Mouse (Mus musculus) T-helper 17 cell (primary cell): ENCODE measurements around the gene Gm20388.

Source experiments
- in situ Hi-C, 2 experiments: fragments of 300-600 bp; cut with MboI, MseI; formaldehyde crosslinking; loops; 1 replicate in 1 of 2; 2 replicates in 1 of 2; pipeline ENCODE4 v1.15.1; 2025; ENCODE audit warnings: high pct_unique_total_duplicates in 2 of 2

Gene Gm20388

DNA sequence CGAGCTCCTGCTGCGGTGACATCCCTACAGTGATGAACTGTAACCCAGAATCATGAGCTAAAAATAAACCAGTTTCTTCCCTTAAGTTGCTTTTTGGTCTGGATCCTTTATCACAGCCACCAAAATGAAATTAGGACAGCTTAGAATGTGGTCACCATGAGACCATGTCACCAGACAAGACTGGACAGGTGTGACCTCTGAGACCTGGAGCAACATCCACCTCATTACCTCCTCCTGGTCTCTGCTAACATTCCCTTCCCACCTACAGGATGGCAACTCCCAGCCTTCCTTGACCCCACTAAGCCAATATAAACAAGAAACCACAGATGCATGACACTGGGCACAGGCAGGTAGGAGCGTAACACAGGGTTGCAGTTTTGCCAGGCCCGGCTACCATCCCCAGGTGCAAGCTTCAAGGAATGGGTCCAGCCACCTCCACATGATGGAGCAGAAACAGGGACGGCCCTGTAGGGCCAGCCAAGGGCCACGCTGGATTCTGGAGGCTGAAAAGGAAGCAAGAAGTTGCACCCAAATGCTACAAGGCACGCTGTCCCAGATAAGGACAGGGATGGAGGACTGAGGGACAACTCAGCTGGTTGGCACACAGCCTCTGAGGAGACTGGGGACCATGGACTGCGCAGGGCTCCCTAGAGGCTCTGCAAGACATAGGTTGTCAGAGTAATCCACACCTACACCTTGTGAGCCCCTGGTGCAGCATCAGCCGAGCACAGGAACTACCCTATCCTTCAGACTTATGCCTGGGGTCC is 2627.9 kb downstream of the Gm20388 start:
- in situ Hi-C loops: no loop called here

DNA sequence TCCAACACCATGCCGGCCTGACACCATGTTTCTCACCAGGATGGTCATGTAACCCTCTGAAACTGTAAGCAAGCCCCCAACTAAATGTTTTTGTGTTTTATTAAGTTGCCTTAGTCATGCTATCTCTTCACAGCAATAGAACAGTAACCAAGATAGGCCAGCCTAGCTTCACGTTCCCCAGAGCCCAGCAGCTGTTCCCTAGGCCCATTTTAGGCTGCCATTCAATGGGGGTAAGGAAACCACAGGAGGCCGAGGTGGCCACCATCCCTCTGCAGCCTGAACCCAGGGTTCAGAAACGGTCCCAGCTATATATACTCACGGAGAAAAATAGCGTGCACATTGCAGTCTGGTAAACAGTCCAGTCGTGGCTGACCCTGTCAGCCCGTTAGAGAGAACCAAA is 2633.5 kb downstream of the Gm20388 start:
- in situ Hi-C loops: no loop called here

DNA sequence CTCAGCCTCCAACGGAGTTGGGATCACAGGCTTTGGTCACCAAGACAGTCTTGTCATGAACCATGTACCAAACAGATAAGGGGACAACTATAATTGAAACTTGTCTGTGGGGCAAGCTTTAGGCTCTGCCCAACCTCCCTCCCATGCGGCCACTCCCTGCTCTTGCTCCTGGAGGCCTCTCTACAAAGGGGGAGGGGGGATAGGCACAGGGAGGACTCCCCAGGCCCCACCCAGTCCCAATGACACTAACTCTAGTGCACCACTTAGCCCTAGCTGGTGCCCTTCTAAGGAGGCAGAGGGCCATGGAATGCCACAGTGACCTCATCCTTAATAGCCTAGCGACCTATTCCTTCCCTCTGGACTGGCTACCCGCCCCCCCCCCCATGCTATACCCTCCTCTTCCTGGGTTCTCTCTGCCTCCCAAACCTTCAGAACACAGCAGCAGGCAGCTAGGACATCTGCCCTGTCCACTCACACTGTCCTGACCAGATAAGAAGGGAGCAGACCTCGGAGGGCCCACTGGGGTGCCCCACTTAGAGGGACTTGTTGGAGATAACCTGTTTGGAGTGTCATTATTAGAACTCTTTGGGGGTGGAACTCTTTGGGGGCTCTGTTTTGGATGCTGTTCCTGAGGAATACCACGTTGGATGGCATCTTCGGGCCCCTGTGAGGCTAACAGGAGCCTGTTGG is 2635.6 kb downstream of the Gm20388 start:
- in situ Hi-C loops: no loop called here

DNA sequence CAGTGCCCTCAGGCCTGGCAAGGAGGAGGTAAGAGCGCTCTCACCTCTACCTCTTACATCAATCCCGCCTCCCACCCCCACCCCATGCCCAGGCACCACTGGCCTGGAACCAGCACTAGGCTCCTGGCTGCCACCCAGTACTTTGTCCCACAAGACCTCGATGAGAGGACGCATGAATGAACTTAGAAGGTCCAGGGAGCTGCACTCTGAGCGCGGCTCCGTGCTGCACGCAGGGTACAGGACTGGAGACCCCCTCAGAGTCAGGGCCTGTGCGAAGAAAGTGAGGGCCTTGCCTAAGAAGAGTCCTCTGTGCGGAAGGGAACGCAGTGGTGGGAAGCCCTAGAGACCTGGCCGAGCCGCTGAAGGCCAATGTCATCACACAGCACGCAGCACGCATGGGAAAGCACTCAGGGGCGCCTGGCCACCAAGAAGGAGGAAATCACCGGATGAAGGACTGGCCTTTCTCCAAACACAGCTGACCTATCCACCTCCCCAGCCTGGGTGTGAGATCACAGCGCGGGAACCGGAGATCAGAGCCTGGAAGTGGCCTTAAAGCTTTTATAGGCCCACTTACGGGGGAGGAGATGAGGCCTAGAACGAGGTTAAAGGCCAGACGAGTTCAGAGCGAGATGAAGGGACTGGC is 2636.3 kb downstream of the Gm20388 start:
- in situ Hi-C loops: no loop called here

DNA sequence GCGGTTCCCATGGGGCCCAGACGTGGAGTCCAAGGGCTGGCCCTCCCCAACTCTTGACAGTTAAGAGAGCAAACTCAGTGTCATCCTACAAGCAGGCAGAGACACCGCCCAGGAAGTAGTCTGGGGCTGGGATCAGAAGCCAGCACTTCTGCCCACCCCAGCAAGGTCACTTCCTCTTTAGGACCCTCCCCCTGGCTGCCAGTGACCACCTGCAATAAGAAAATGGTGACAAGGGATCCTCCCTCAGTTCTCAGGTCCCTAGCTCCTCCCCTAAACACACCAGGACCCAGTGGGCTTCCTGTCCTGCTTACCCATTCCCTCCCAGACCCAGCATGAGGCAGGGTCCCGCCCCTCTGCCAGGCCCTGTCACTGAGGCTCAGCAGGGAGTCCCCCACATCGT is 2637.2 kb downstream of the Gm20388 start:
- in situ Hi-C loops: no loop called here

DNA sequence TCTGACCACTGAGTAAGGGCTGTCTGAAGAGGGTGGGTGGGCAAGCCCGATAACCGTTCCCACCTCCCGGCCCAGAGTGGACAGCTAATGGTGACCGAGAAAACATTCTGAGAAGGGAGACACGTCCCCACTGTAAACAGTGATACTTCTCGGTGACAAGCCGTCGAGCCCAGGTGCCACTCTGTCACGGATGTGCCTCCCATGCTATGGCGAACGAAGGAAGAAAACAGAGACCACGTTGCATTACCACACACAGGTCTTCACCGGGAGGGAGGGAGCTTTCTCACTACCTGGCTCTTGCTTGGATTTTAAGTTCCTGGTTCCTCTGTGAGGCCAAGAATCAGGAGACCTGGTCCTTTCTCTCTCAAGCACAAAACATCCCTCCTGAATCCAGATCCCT is 2637.7 kb downstream of the Gm20388 start:
- in situ Hi-C loops: no loop called here

DNA sequence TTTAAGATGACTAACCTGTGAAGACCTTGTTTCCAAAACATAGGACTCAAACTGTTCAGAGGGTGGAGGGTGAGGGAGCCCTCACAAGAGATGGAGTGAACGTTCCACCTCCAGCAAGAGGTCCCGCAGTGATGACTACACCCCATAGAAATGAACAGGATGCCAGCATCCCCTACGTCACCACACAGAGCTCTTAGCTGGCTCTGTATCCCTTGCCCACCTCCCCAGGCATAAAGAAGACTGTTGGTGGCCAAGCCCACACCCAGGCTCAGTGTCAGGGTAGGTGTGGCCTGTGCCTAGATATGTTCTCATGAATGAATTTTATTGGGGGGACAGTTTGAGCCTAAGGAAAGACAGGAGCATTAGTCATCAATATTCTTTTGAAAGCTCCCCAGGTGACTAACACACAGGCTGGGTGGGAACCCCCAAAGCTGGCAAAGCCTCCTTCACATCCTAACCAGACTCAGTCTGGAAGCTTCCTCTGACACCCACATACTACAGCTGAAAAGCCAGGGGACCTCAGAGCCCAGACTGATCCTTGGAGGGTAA is 2638.3 kb downstream of the Gm20388 start:
- in situ Hi-C loops: no loop called here

DNA sequence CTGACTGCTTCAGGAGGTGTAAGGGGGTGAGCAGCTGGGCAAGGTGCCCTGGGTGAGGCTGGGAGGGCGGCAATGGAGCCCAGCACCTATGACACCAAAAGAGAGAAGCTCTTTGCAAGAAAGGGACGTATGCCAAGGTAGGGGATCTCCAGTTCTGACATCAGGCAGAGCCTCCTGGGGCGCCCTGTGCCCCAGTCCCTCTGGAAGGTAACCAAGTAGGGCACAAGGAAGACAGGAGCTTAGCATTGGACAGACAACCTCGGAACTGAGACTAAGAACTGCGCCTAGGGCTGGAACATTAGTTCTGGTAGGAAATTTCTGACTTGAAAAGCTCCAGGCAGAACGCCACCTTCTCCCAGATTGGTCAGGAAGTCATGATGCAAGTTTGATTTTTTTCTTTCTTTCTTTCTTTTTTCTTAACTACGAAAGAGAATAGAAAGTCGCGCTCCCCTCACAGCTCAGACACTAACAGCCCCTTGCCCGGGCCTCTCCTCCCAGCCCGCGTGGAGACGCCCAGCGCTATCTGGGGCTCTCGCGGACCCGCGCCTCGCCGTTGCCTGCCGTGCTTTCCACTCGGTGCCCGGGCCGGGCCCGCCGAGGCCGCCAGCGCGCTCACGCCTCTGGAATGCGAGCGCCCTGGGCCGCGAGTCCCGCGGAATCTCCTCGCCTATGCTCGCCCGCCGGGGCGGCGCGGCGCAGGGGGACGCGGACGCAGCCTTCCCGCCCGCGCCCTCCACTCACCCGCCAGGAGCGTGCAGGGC is 2639.8 kb downstream of the Gm20388 start:
- in situ Hi-C loops: loop anchor here (10.0 to 25.0 kb wide), 5 partner anchors 963 to 1963 kb away; partner anchors contain the start of genes Fbxo31 (in 1 of the 2), Gins2 (in 1 of the 2) and Map1lc3b (in 1 of the 2)

DNA sequence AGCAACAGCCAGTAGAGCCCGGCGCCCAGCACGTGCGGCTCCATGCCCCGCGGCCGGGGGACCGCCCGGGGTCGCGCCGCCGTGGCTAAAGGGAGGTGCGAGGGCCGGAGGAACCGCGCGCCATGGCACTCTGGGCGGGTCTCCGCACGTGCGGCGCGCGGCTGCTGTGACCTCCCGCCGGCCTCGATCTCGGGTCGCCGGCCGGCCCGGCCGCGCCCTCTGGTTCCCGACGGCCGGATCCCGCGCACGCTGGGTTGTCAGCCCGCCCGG is 2640.3 kb downstream of the Gm20388 start:
- in situ Hi-C loops: loop anchor here (10.0 to 25.0 kb wide), 5 partner anchors 964 to 1964 kb away; partner anchors contain the start of genes Fbxo31 (in 1 of the 2), Gins2 (in 1 of the 2) and Map1lc3b (in 1 of the 2)

DNA sequence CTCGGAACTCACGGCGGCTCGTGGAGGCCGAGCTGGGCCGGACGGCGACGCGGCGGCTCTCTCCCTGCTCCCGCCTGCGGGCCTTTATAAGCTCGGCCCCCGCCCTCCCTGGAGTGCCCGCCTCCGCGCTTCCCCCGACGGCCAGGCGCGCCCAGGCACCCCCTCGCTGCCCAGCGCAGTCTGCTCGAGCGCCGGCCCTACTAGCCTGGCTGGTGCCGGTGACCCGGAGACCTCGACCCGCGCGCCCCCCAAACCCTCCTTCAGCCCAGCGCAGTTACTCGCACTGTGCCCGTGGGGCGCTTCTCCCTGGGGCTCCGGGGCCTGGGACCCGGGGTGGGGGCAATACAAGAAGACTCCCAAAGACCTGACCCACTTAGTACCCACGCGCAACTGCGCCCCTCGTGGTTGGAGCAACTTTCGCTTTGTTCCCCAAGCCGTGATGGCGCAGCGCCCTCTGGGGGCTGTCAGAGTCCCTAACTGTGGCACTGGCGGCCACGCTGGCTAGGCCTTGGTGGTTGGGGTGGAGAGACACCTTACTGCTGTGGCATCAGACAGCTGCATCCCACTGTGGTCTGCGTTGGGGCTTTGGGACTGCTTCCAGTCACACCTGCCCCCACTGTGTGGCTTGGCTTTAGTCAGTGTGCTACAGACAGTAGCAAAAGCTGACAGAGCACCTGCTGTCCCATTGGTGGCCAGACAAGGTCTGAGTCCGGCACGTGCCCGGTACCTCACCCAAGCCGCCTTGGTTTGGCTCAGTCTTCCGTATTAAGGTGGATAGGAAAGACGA is 2640.8 kb downstream of the Gm20388 start, which contains the start of gene Piezo1:
Gene Piezo1, minus strand, starts transcription at position 65 of the 787 bp plus-strand sequence.
- in situ Hi-C loops: loop anchor here (10.0 to 25.0 kb wide), 5 partner anchors 964 to 1964 kb away; partner anchors contain the start of genes Fbxo31 (in 1 of the 2), Gins2 (in 1 of the 2) and Map1lc3b (in 1 of the 2)

DNA sequence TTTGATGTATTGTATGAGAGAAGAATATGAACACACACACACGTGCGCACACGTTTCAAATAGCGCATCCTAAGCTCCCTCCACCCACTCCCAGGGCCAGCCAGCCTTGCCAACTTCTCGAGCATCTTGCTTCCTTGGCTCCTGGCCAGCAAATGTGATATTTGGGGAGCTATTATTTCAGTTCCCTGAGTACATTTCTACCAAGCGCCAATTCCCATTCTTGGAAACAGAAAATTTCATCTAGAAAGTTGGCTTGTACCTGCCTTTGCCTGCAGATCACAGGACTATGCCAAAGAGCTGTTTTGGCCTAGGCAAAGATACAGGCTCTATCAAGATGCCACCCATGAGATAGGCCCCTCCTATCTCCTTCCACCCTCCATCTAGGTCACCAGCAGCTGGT is 2644.1 kb downstream of the Gm20388 start:
- in situ Hi-C loops: loop anchor here (5.0 to 25.0 kb wide), 6 partner anchors 52 to 1967 kb away; partner anchors contain the start of genes Fbxo31 (in 1 of the 2), Gins2 (in 1 of the 2) and Map1lc3b (in 1 of the 2)

DNA sequence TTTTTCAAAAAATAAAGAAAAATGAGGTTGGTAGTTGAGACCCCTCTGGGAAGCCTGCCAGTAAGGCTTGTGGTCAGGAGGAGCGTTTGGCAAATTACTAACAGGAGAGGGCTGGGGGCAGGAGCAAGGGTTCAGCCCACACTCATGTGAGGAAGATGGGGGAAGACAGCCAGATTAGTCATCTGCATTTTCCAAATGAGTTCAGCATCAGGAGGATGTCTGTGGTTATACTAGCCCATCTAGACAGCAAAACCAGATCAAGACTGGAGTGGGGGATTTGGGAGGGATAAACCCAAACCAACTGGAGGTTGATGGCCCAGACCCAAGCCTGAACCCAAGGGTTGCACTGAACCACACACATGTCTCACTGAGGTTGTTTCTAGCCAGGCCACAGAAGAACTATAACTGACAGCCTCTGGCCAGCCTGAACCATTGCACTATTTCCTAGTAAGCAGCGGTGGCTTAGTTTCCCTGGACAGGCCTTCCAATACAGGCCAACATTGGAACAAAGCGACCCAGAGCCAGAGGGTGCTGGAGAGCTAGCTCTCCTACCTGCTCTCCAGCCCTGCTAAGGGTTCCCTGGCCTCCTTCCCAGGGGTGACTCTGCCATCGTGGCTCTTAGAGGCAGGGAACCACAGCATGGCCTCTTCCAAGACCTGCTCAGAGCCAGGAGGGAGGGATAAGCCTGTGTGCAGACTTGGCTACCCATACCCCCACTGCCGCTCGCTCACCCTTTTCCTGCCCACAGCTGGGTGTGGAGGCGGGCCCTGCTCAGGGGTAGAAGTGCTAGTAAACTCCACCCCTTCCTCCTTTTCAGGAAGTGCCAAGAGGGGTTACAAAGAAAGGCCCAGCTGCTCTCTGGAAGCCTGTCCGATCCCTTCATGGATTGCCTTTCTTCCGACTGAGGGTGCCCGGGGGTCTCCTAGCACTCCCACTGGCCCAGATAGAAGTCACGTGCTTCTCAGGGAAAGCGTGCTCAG is 2645.7 kb downstream of the Gm20388 start:
- in situ Hi-C loops: loop anchor here (5.0 to 25.0 kb wide), 6 partner anchors 54 to 1969 kb away; partner anchors contain the start of genes Fbxo31 (in 1 of the 2), Gins2 (in 1 of the 2) and Map1lc3b (in 1 of the 2)

DNA sequence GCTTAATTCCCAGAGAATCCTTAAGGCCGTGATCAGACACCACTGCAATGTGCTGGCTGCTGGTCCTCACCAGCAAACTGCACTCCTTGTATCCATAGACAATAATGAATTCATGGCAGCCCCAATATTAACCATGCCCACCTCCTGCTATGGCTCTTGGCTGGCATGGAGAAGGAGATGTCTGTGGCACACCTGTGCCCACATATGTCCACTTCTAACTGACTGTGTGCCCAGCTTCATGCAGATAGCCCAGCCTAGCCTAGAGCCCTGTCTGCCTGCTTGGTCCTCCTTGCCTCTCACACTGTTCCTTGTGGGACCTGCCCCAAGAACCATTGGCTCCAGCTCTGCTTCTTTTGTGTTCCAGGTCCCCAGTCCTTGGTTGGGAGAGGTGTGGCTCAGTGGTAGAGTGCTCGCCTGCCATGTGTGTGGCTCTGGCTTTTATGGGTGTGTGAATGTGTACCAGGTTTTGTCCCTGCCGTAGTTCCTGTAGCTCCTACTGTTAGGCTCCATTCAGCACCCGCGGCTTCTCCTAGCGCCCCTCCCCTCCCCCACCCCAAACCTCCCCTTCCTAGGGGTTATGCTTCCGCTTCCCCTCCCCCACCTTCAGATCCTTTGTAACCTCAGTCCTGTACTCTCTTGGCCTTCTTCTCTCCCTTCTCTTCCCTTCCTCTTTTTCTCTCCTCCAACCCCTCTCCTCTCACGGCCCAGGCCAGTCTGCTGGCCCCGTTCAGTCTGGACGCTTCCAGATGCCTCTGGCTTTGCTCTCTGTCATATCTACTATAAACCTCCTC is 2646.8 kb downstream of the Gm20388 start:
- in situ Hi-C loops: loop anchor here (5.0 to 25.0 kb wide), 6 partner anchors 55 to 1970 kb away; partner anchors contain the start of genes Fbxo31 (in 1 of the 2), Gins2 (in 1 of the 2) and Map1lc3b (in 1 of the 2)

DNA sequence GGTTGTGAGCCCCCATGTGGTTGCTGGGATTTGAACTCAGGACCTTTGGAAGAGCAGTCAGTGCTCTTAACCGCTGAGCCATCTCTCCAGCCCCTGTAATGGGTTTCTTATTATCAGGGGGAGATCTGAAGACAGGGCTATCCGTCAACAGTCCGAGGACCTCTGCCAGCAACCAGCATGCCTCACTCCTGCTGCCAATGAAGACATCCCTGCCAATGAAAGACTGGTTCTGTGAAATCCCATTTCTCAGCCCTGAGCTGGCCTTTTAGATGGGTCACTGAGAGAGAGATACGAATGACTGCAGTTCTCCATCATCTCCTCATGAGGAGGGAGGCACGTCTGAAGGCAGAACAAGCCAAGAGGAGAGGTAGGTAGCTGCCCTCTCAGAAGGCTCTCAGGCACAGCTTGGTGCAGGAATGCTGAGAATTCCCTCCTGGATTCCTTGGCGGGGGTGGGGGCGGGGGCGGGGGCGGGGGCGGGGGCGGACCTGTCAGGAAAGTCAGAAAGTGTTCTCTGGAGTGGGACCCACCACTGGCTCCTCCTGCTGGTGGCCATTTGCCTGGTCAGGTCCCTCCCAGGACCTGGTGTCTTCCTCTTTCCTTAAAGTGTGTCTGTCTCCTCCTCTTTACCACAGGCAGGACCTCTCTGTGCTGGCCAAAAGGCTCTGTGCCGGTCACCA is 2648.2 kb downstream of the Gm20388 start:
- in situ Hi-C loops: loop anchor here (5.0 to 25.0 kb wide), 6 partner anchors 57 to 1972 kb away; partner anchors contain the start of genes Fbxo31 (in 1 of the 2), Gins2 (in 1 of the 2) and Map1lc3b (in 1 of the 2)

DNA sequence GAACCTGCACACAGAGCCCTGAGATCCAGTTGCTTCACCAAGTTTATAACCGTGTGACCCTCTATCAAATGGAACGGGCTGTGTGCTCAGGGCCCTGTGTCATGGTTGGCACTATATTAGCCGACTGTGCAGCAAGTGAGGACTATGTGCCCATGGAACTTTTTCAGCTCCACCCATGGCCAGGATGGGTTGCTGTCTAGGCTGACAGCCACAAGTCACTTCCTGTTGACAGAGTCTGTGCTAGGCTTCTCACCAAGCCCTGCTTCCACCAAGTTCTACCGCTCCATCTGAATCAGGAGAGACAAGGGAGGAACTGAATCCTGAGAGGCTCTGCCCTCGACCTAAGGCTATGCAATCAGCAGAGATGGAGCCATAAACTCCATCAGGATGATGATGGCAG is 2650.6 kb downstream of the Gm20388 start:
- in situ Hi-C loops: loop anchor here (25.0 kb wide), 4 partner anchors 974 to 1974 kb away; partner anchors contain the start of genes Fbxo31 (in 1 of the 2), Gins2 (in 1 of the 2) and Map1lc3b (in 1 of the 2)
